In genomic region chr7:6339865-6340264, GRCm38 (mm10) we compare ENCODE assay signal across 35 mouse cellular contexts. TPM values are rescaled to one million over a fixed set of nuclear protein-coding genes. Genes with fewer than 3 reads are reported as not detected.
"Had no signal": no experiment of that assay in that cellular context is flagged by ENCODE, and none has a peak within 500 bp of the region (broad histone marks: within the 10 kb centered on the region; RNA-seq: fewer than 3 reads in every experiment).

No protein-coding gene starts in this region.

- H3K4me3 ChIP-seq: heart, embryonic 10.5 days; heart, embryonic 12.5 days; heart, embryonic 13.5 days; heart, embryonic 15.5 days; hindbrain, embryonic 10.5 days; hindbrain, embryonic 12.5 days; hindbrain, embryonic 13.5 days; hindbrain, embryonic 15.5 days; intestine, embryonic 15.5 days; kidney, embryonic 15.5 days; layer of hippocampus, adult 2 months had no signal

- H3K4me1 ChIP-seq: heart, embryonic 10.5 days; heart, embryonic 12.5 days; heart, embryonic 15.5 days; hindbrain, embryonic 13.5 days; intestine, embryonic 15.5 days had no signal

- H3K9me3 ChIP-seq: heart, embryonic 10.5 days; heart, embryonic 12.5 days; heart, embryonic 13.5 days; heart, embryonic 15.5 days; hindbrain, embryonic 10.5 days; hindbrain, embryonic 12.5 days; hindbrain, embryonic 13.5 days; hindbrain, embryonic 15.5 days; intestine, embryonic 15.5 days; kidney, embryonic 15.5 days had no signal

- H3K9ac ChIP-seq: heart, embryonic 12.5 days; heart, embryonic 13.5 days; heart, embryonic 15.5 days; hindbrain, embryonic 12.5 days; hindbrain, embryonic 13.5 days; hindbrain, embryonic 14.5 days; hindbrain, embryonic 15.5 days; intestine, embryonic 15.5 days; kidney, embryonic 15.5 days had no signal

- H3K36me3 ChIP-seq: heart, embryonic 10.5 days; heart, embryonic 12.5 days; heart, embryonic 13.5 days; heart, embryonic 15.5 days; hindbrain, embryonic 10.5 days; hindbrain, embryonic 12.5 days; hindbrain, embryonic 13.5 days; hindbrain, embryonic 15.5 days; intestine, embryonic 15.5 days; kidney, embryonic 15.5 days had no signal

- DNase-seq: heart, postnatal 10 days; heart, postnatal 36 days; heart, postnatal 4 days; kidney, adult 11 months; kidney, adult 18-20 months; kidney, adult 2 months; kidney, adult 8-10 months; kidney, adult 9 months; kidney, postnatal 10 days; kidney, postnatal 14 days; kidney, postnatal 25 days; kidney, postnatal 36 days; kidney, postnatal 4 days; layer of hippocampus, adult 9-11 months; layer of hippocampus, postnatal 36 days had no signal

- H3K4me2 ChIP-seq: heart, embryonic 11.5 days; heart, embryonic 12.5 days; heart, embryonic 13.5 days; heart, embryonic 15.5 days; hindbrain, embryonic 12.5 days; hindbrain, embryonic 13.5 days; hindbrain, embryonic 14.5 days; hindbrain, embryonic 15.5 days; intestine, embryonic 15.5 days; kidney, embryonic 15.5 days had no signal

- H3K27me3 ChIP-seq: heart, embryonic 12.5 days; heart, embryonic 13.5 days; heart, embryonic 15.5 days; hindbrain, embryonic 12.5 days; intestine, embryonic 15.5 days; kidney, embryonic 15.5 days had no signal

- ATAC-seq: hindbrain, embryonic 16.5 days; hindbrain, postnatal 0 days; inflammation-experienced regulatory T-cells, adult 6 months; intestine, embryonic 15.5 days; intestine, embryonic 16.5 days; intestine, postnatal 0 days had no signal

- H3K27ac ChIP-seq: heart, embryonic 10.5 days; heart, embryonic 13.5 days; heart, embryonic 15.5 days; hindbrain, embryonic 10.5 days; hindbrain, embryonic 12.5 days; hindbrain, embryonic 13.5 days; hindbrain, embryonic 14.5 days; hindbrain, embryonic 15.5 days; hindbrain, postnatal 0 days; intestine, embryonic 15.5 days; kidney, embryonic 15.5 days; kidney, postnatal 0 days; layer of hippocampus, adult 2 months had no signal

RNA-seq across cellular contexts. Expression of gene Gm3854, which starts 3.7 kb away (rescaled TPM):
- polyA plus RNA-seq: large intestine, adult 2 months had no signal
